ENCODE assay signal across 24 mouse cellular contexts in genomic region chr8:34502606-34503162, GRCm38 (mm10).
DNase-seq lines count a peak whose midpoint lies in the region; ATAC-seq and TF ChIP-seq lines count a peak whose summit lies in the region.
"Had no signal": no experiment of that assay in that cellular context is flagged by ENCODE, and none has a peak within 500 bp of the region (broad histone marks: within the 10 kb centered on the region; RNA-seq: fewer than 3 reads in every experiment).

No protein-coding gene starts in this region.

- ATAC-seq in kidney, postnatal 0 days (replicated peaks; ENCODE audit: low FRiP score, low read depth) = no peak
- no peak for ATAC-seq in lung, postnatal 0 days
- ATAC-seq in hindbrain, embryonic 16.5 days = no peak
- ATAC-seq: forebrain, embryonic 13.5 days; forebrain, embryonic 16.5 days; hindbrain, postnatal 0 days; Patski had no signal

- no peak overlapping the region for H3K9ac ChIP-seq in kidney, postnatal 0 days (ENCODE audit: low read depth, low read length)
- H3K9ac ChIP-seq in lung, postnatal 0 days (replicated peaks; ENCODE audit: low read depth) = no peak overlapping the region
- no peak overlapping the region for H3K9ac ChIP-seq in hindbrain, embryonic 16.5 days (ENCODE audit: low read depth, low read length)
- H3K9ac ChIP-seq: forebrain, embryonic 13.5 days; heart, embryonic 13.5 days; hindbrain, embryonic 13.5 days had no signal

- no peak for TF ChIP-seq EP300 in lung, postnatal 0 days (IDR thresholded peaks at IDR 0.05)

- no peak for TF ChIP-seq CTCF in kidney, postnatal 0 days (IDR thresholded peaks at IDR 0.05; ENCODE audit: low read depth)
- no peak for TF ChIP-seq CTCF in lung, postnatal 0 days (IDR thresholded peaks at IDR 0.05)

- DNase-seq in kidney, postnatal 0 days (ENCODE audit: low spot score) = peak; percentile 24
- no peak for DNase-seq in kidney, postnatal 4 days
- DNase-seq in lung, postnatal 0 days (ENCODE audit: low spot score) = peak; percentile 11
- DNase-seq in lung, adult 18-20 months = no peak
- DNase-seq in 3T3-L1 (ENCODE audit: low read depth, low spot score) = peak; percentile 51
- DNase-seq in Muller cell, postnatal 12 days (ENCODE audit: inconsistent ontology term) = peak; percentile 49
- DNase-seq: adrenal gland, postnatal 10 days; adrenal gland, postnatal 36 days; cerebellum, adult 18-20 months; cerebellum, adult 9-10 months; cerebellum, postnatal 14 days; gastrocnemius, postnatal 10 days; gastrocnemius, postnatal 36 days; heart, adult 2 months had no signal

- no peaks in the 10 kb centered on the region for H3K4me1 ChIP-seq in kidney, postnatal 0 days (replicated peaks; ENCODE audit: insufficient read depth, low read length)
- H3K4me1 ChIP-seq in lung, postnatal 0 days (ENCODE audit: insufficient read depth, low read depth, low read length) = no peaks in the 10 kb centered on the region
- no peaks in the 10 kb centered on the region for H3K4me1 ChIP-seq in hindbrain, embryonic 16.5 days (ENCODE audit: control insufficient read depth, insufficient read depth, low read depth, low read length)
- H3K4me1 ChIP-seq: forebrain, embryonic 10.5 days; forebrain, embryonic 13.5 days; hindbrain, embryonic 13.5 days had no signal

- no peak overlapping the region for H3K4me2 ChIP-seq in kidney, postnatal 0 days (ENCODE audit: low read length)
- no peak overlapping the region for H3K4me2 ChIP-seq in lung, postnatal 0 days (replicated peaks; ENCODE audit: low read depth, low read length)
- H3K4me2 ChIP-seq in hindbrain, embryonic 16.5 days (ENCODE audit: low read length) = no peak overlapping the region
- H3K4me2 ChIP-seq: forebrain, embryonic 13.5 days; heart, embryonic 13.5 days; hindbrain, embryonic 13.5 days had no signal

- H3K4me3 ChIP-seq in kidney, postnatal 0 days (replicated peaks; ENCODE audit: low read depth, low read length) = no peak overlapping the region
- no peak overlapping the region for H3K4me3 ChIP-seq in lung, postnatal 0 days (ENCODE audit: low read depth, low read length)
- H3K4me3 ChIP-seq in hindbrain, embryonic 16.5 days (ENCODE audit: low read length) = no peak overlapping the region
- H3K4me3 ChIP-seq: forebrain, embryonic 10.5 days; forebrain, embryonic 13.5 days; heart, adult 2 months; heart, embryonic 10.5 days; heart, embryonic 13.5 days; hindbrain, embryonic 10.5 days; hindbrain, embryonic 13.5 days had no signal

- H3K27me3 ChIP-seq in kidney, postnatal 0 days (ENCODE audit: insufficient read depth, low read length) = no peaks in the 10 kb centered on the region
- H3K27me3 ChIP-seq in lung, postnatal 0 days (replicated peaks; ENCODE audit: insufficient read depth, low read length) = no peaks in the 10 kb centered on the region
- H3K27me3 ChIP-seq in hindbrain, embryonic 16.5 days (replicated peaks; ENCODE audit: control insufficient read depth, insufficient read depth, low read length) = no peaks in the 10 kb centered on the region
- H3K27me3 ChIP-seq: forebrain, embryonic 13.5 days; heart, embryonic 13.5 days; hindbrain, embryonic 13.5 days; Patski had no signal

- 42% methylated on average over 1 of the region's 1 CpGs for WGBS in kidney, postnatal 0 days
- whole genome bisulfite sequencing in lung, postnatal 0 days = 21% methylated on average over 1 of the region's 1 CpGs
- 80% methylated on average over 1 of the region's 1 CpGs for WGBS in hindbrain, embryonic 16.5 days

- H3K27ac ChIP-seq in kidney, postnatal 0 days = no peak overlapping the region
- H3K27ac ChIP-seq in lung, postnatal 0 days (ENCODE audit: low read length) = no peak overlapping the region
- H3K27ac ChIP-seq in hindbrain, embryonic 16.5 days (ENCODE audit: low read depth, low read length) = no peak overlapping the region
- H3K27ac ChIP-seq: forebrain, embryonic 10.5 days; forebrain, embryonic 13.5 days; heart, adult 2 months; heart, embryonic 10.5 days; heart, embryonic 13.5 days; hindbrain, embryonic 10.5 days; hindbrain, embryonic 13.5 days; hindbrain, postnatal 0 days had no signal

- H3K36me3 ChIP-seq in kidney, postnatal 0 days (ENCODE audit: insufficient read depth, low read length) = no peaks in the 10 kb centered on the region
- no peaks in the 10 kb centered on the region for H3K36me3 ChIP-seq in lung, postnatal 0 days (ENCODE audit: insufficient read depth, low read length)
- no peaks in the 10 kb centered on the region for H3K36me3 ChIP-seq in hindbrain, embryonic 16.5 days (ENCODE audit: control insufficient read depth, insufficient read depth, low read length)
- H3K36me3 ChIP-seq: forebrain, embryonic 10.5 days; heart, embryonic 10.5 days; heart, embryonic 13.5 days; hindbrain, embryonic 10.5 days; hindbrain, embryonic 13.5 days had no signal

- H3K9me3 ChIP-seq in kidney, postnatal 0 days (replicated peaks; ENCODE audit: low read length) = no peaks in the 10 kb centered on the region
- H3K9me3 ChIP-seq in lung, postnatal 0 days (ENCODE audit: low read length) = no peaks in the 10 kb centered on the region
- no peaks in the 10 kb centered on the region for H3K9me3 ChIP-seq in hindbrain, embryonic 16.5 days (ENCODE audit: control insufficient read depth, low read length)
- H3K9me3 ChIP-seq: forebrain, embryonic 10.5 days; forebrain, embryonic 13.5 days; heart, embryonic 10.5 days; heart, embryonic 13.5 days; hindbrain, embryonic 10.5 days; hindbrain, embryonic 13.5 days had no signal

Comparison
In these comparisons a context has a peak if more than half of its experiments do, and no peak if none do; other contexts are left out.
1. DNase-seq: peak in kidney, postnatal 0 days (single experiment), lung, postnatal 0 days (single experiment), 3T3-L1 (single experiment) and Muller cell, postnatal 12 days (single experiment); none in kidney, postnatal 4 days (0 of 2) and lung, adult 18-20 months (0 of 2).